Mouse (Mus musculus) liver, postnatal 0 days (tissue): Measurements from ENCODE around the gene Cacfd1. TPM values are rescaled to one million over a fixed set of nuclear protein-coding genes. Genes with fewer than 3 reads are reported as not detected.

ENCODE experiments used
- ATAC-seq: fragments of 200-750 bp; cut with Nextera tagmentation; 2 replicates; pipeline ENCODE4 v1.8.0; 2017; ENCODE audit warnings: mild to moderate bottlenecking, moderate library complexity
- DNase-seq: peaks from one replicate; pipeline ENCODE4 v3.0.0-alpha.2; 2016
- H3K27ac ChIP-seq: fragments of 300-500 bp; sonication (generic); 2 replicates; pipeline ENCODE4 v1.5.1; 2014; ENCODE audit warnings: antibody characterized with exemption, moderate library complexity, mild to moderate bottlenecking, low read depth
- H3K27me3 ChIP-seq: fragments of 300-500 bp; sonication (generic); 2 replicates; pipeline ENCODE4 v1.6.1; 2014; ENCODE audit warnings: low read length, control low read depth, mixed read lengths; ENCODE audit not compliant: insufficient read depth
- H3K36me3 ChIP-seq: fragments of 300-500 bp; sonication (generic); replicated peaks from 2 replicates; pipeline ENCODE4 v1.6.1; 2014; ENCODE audit warnings: mild to moderate bottlenecking, control low read depth, low read length, moderate library complexity, mixed read lengths; ENCODE audit not compliant: insufficient read depth
- H3K4me1 ChIP-seq: fragments of 300-500 bp; sonication (generic); 2 replicates; pipeline ENCODE4 v1.6.1; 2014; ENCODE audit warnings: antibody characterized with exemption, mild to moderate bottlenecking, control low read depth; ENCODE audit not compliant: insufficient read depth
- H3K4me2 ChIP-seq: fragments of 300-500 bp; sonication (generic); 2 replicates; pipeline ENCODE4 v1.6.1; 2014; ENCODE audit warnings: low read depth, mild to moderate bottlenecking, low read length, moderate library complexity, mixed read lengths
- H3K4me3 ChIP-seq: fragments of 300-500 bp; sonication (generic); 2 replicates; pipeline ENCODE4 v1.5.1; 2014; ENCODE audit warnings: low read depth, low read length
- H3K9ac ChIP-seq: fragments of 300-500 bp; sonication (generic); replicated peaks from 2 replicates; pipeline ENCODE4 v1.6.1; 2014; ENCODE audit warnings: mild to moderate bottlenecking, moderate library complexity
- H3K9me3 ChIP-seq: fragments of 300-500 bp; sonication (generic); 2 replicates; pipeline ENCODE4 v1.6.1; 2016; ENCODE audit warnings: mild to moderate bottlenecking, control low read depth, low read length, mixed read lengths
- CTCF ChIP-seq: sonication (generic); IDR thresholded peaks from 2 replicates; pipeline ENCODE4 v1.5.1; 2016; ENCODE audit warnings: antibody characterized with exemption, low read depth
- EP300 ChIP-seq: IDR thresholded peaks from 2 replicates; pipeline ENCODE4 v1.6.1; 2016; ENCODE audit warnings: antibody characterized with exemption, low read depth, mild to moderate bottlenecking
- WGBS: fragments of 180-500 bp; shearing (Covaris S2); extraction: QIAGEN DNeasy Blood & Tissue Kit; methylation state at CpG from one replicate; pipeline ENCODE4 v1.1.7; 2014; ENCODE audit not compliant: insufficient replicate concordance; 5-methylcytosine and 5-hydroxymethylcytosine counted together
- polyA plus RNA-seq: library from polyadenylated mRNA; unstranded; fragments of >200 nt; fragmentation: Nextera tagmentation; extraction: Ambion mirVana; gene quantifications from 2 replicates; pipeline ENCODE4 v1.2.1, GENCODE M21; 2015

Gene Cacfd1
- polyA plus RNA-seq, 1 experiment from 2014 or later = 21.1 TPM

- Histone ChIP-seq H3K9ac (no peak overlapping the region), H3K9me3 (no peaks in the 10 kb centered on the region), H3K27me3 (no peaks in the 10 kb centered on the region), H3K4me2 (no peak overlapping the region), H3K36me3 (no peaks in the 10 kb centered on the region), H3K27ac (no peak overlapping the region), H3K4me1 (0 out of 2 replicates have a peak, but pooled peaks cover 2% of the 10 kb centered on the region), H3K4me3 (no peak overlapping the region)
- DNase-seq (no peak), ATAC-seq (no peak)
- 90% methylated on average over 6 of the region's 7 CpGs for WGBS
- TF ChIP-seq EP300 (no peak), CTCF (no peak)
These were observed 11.7 kb upstream of the Cacfd1 start for GRCm38 (mm10) chr2:26997993-26998392.

- H3K4me1 ChIP-seq = peaks cover 15% of the 10 kb centered on the region
- WGBS = 69% methylated on average over 4 of the region's 4 CpGs
- H3K27ac ChIP-seq = no peak overlapping the region
- ATAC-seq (no peak), DNase-seq (no peak)
- no peaks in the 10 kb centered on the region for H3K9me3 ChIP-seq
- TF ChIP-seq CTCF (no peak), EP300 (no peak)
- no peaks in the 10 kb centered on the region for H3K36me3 ChIP-seq
- H3K4me3 ChIP-seq = no peak overlapping the region
- no peaks in the 10 kb centered on the region for H3K27me3 ChIP-seq
- H3K4me2 ChIP-seq = no peak overlapping the region
- H3K9ac ChIP-seq = no peak overlapping the region
These were observed 3.5 kb upstream of the Cacfd1 start for GRCm38 (mm10) chr2:27006255-27006654.

- no peaks in the 10 kb centered on the region for H3K9me3 ChIP-seq
- DNase-seq (no peak), ATAC-seq (no peak)
- no peak overlapping the region for H3K4me3 ChIP-seq
- WGBS = 45% methylated on average over 7 of the region's 7 CpGs
- H3K9ac ChIP-seq = no peak overlapping the region
- H3K4me2 ChIP-seq = no peak overlapping the region
- no peak for TF ChIP-seq EP300
- no peak for TF ChIP-seq CTCF
- peaks cover 21% of the 10 kb centered on the region for H3K4me1 ChIP-seq
- no peak overlapping the region for H3K27ac ChIP-seq
- no peaks in the 10 kb centered on the region for H3K27me3 ChIP-seq
- H3K36me3 ChIP-seq = no peaks in the 10 kb centered on the region
These were observed 2.0 kb upstream of the Cacfd1 start for GRCm38 (mm10) chr2:27007701-27008100.

- H3K4me2 ChIP-seq = no peak overlapping the region
- H3K27me3 ChIP-seq = no peaks in the 10 kb centered on the region
- ATAC-seq (peak; percentile 70; the same call in 1 of the 2 replicates), DNase-seq (peak; percentile 79)
- no peak overlapping the region for H3K27ac ChIP-seq
- no peaks in the 10 kb centered on the region for H3K4me1 ChIP-seq
- peaks cover 28% of the 10 kb centered on the region for H3K36me3 ChIP-seq
- TF ChIP-seq EP300 = no peak
- peak; percentile 97 for TF ChIP-seq CTCF
- H3K9me3 ChIP-seq = no peaks in the 10 kb centered on the region
- no peak overlapping the region for H3K4me3 ChIP-seq
- WGBS = 41% methylated on average over 5 of the region's 5 CpGs
- H3K9ac ChIP-seq = no peak overlapping the region
These were observed 8.1 kb downstream of the Cacfd1 start for GRCm38 (mm10) chr2:27017802-27018201.

GRCm38 (mm10) chr2:27019530-27019929, 9.8 kb downstream of the Cacfd1 start:
- WGBS = 86% methylated on average over 2 of the region's 2 CpGs
- Histone ChIP-seq H3K4me1 (no peaks in the 10 kb centered on the region), H3K27me3 (no peaks in the 10 kb centered on the region), H3K4me3 (no peak overlapping the region), H3K4me2 (no peak overlapping the region), H3K36me3 (peaks cover 19% of the 10 kb centered on the region), H3K9me3 (no peaks in the 10 kb centered on the region), H3K9ac (no peak overlapping the region), H3K27ac (no peak overlapping the region)
- no peak for ATAC-seq
- DNase-seq = no peak
- TF ChIP-seq EP300 = no peak
- no peak for TF ChIP-seq CTCF

- H3K9me3 ChIP-seq = no peaks in the 10 kb centered on the region
- no peak for TF ChIP-seq CTCF
- no peak for TF ChIP-seq EP300
- peaks cover 6% of the 10 kb centered on the region for H3K36me3 ChIP-seq
- DNase-seq = no peak
- peaks cover 9% of the 10 kb centered on the region; the same call in 1 of the 2 replicates for H3K4me1 ChIP-seq
- 78% methylated on average over 1 of the region's 1 CpGs for WGBS
- H3K27ac ChIP-seq = no peak overlapping the region
- no peaks in the 10 kb centered on the region for H3K27me3 ChIP-seq
- no peak overlapping the region for H3K9ac ChIP-seq
- no peak overlapping the region for H3K4me3 ChIP-seq
- no peak overlapping the region for H3K4me2 ChIP-seq
- ATAC-seq = no peak
These were observed 11.4 kb downstream of the Cacfd1 start for GRCm38 (mm10) chr2:27021103-27021502.

GRCm38 (mm10) chr2:27022612-27023011, 12.9 kb downstream of the Cacfd1 start:
- no peaks in the 10 kb centered on the region for H3K9me3 ChIP-seq
- H3K4me3 ChIP-seq = no peak overlapping the region
- no peak for DNase-seq
- H3K9ac ChIP-seq = no peak overlapping the region
- no peak for TF ChIP-seq CTCF
- TF ChIP-seq EP300 = no peak
- 62% methylated on average over 6 of the region's 6 CpGs for whole genome bisulfite sequencing
- no peaks in the 10 kb centered on the region; the same call in 1 of the 2 replicates for H3K36me3 ChIP-seq
- no peak for ATAC-seq
- no peaks in the 10 kb centered on the region for H3K27me3 ChIP-seq
- H3K4me2 ChIP-seq = no peak overlapping the region
- H3K4me1 ChIP-seq = peaks cover 11% of the 10 kb centered on the region
- H3K27ac ChIP-seq = no peak overlapping the region
